Mouse (Mus musculus): ENCODE data around the gene Egfl8. TPM values are rescaled to one million over a fixed set of nuclear protein-coding genes. Genes with fewer than 3 reads are reported as not detected.

Gene Egfl8
- polyA plus RNA-seq, 1 experiment from 2014 or later: 3.1 TPM

DNA sequence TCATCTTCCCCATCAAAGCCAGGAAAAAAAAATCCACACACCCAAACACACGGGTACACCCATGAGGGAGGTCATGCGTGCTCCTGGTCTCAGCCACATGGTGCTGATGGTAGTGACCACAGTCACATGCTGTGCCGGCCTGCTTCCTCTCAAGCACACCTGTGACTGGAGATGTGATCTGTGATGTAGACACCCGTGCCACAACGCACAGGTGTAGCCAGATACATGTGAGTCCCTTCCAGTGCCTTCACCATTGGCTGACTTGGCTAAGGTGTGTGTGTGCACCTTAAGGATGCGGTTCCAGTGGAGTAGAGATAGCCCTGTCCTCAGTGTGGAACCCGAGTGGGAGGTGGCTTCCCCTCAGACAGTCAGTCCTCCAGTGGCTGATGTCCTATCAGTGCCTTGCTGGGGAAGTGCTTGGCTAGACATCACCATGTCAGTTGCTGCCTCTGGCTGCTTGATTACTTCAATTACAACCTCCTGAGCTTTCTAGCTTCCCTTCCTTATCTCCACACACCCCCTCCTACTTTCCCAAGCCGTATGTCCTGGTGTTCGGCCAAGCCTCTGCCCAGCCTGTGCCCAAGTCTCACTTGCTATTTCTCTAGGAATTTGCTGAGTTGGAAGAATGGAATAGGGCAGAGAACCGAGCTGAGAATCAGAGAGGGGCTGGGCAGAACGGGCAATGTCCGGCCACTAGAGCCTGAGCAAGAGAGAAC, 43.6 kb upstream of the Egfl8 start:
- peaks cover 11% of the 10 kb centered on the region for H3K27me3 ChIP-seq (ENCODE audit: control insufficient read depth, insufficient read depth, low read length)
- H3K36me3 ChIP-seq (replicated peaks; ENCODE audit: control insufficient read depth, insufficient read depth, low read depth, low read length): no peaks in the 10 kb centered on the region
- no peaks in the 10 kb centered on the region; the same call in 1 of the 2 replicates for H3K4me1 ChIP-seq (ENCODE audit: control insufficient read depth, insufficient read depth, low read length)
- no peak overlapping the region for H3K4me3 ChIP-seq (ENCODE audit: low read depth, low read length)
- H3K27ac ChIP-seq (replicated peaks; ENCODE audit: low read depth, low read length): no peak overlapping the region
- H3K9ac ChIP-seq (replicated peaks; ENCODE audit: low read length): no peak overlapping the region
- no peak for DNase-seq (ENCODE audit: low spot score)
- H3K4me2 ChIP-seq (ENCODE audit: low read depth, low read length): no peak overlapping the region
- WGBS: 69% methylated on average over 12 of the region's 12 CpGs
- ATAC-seq (replicated peaks; ENCODE audit: insufficient number of reproducible peaks, low FRiP score, low TSS enrichment, low read depth): no peak
- no peaks in the 10 kb centered on the region for H3K9me3 ChIP-seq (replicated peaks; ENCODE audit: control insufficient read depth, low read length)

DNA sequence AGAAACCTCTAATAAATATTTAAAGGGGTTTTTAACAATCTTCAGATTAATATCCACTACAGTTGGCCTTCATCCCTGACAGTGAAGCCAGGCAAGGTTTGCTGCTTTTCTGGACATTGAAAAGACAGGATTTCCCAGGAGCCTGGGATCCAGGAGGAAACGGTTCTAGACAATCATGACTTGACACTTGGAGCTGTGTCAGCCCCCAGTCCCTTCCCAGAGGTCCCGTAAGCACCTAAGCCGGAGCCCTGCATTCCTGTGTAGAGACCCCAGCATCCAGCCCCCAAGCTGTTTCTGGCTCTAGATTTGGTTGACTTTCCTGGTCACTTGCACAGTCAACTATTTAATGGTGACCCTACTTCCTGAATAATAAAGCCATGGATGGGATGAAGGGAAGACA, 42.8 kb upstream of the Egfl8 start:
- Histone ChIP-seq H3K9me3 (replicated peaks; ENCODE audit: control insufficient read depth, low read length) (no peaks in the 10 kb centered on the region), H3K4me2 (ENCODE audit: low read depth, low read length) (no peak overlapping the region), H3K27me3 (ENCODE audit: control insufficient read depth, insufficient read depth, low read length) (peaks cover 11% of the 10 kb centered on the region), H3K4me3 (ENCODE audit: low read depth, low read length) (no peak overlapping the region), H3K36me3 (replicated peaks; ENCODE audit: control insufficient read depth, insufficient read depth, low read depth, low read length) (no peaks in the 10 kb centered on the region), H3K4me1 (ENCODE audit: control insufficient read depth, insufficient read depth, low read length) (no peaks in the 10 kb centered on the region; the same call in 1 of the 2 replicates), H3K9ac (replicated peaks; ENCODE audit: low read length) (no peak overlapping the region), H3K27ac (replicated peaks; ENCODE audit: low read depth, low read length) (no peak overlapping the region)
- DNase-seq (ENCODE audit: low spot score): no peak
- no peak for ATAC-seq (replicated peaks; ENCODE audit: insufficient number of reproducible peaks, low FRiP score, low TSS enrichment, low read depth)
- WGBS: 85% methylated on average over 3 of the region's 3 CpGs

DNA sequence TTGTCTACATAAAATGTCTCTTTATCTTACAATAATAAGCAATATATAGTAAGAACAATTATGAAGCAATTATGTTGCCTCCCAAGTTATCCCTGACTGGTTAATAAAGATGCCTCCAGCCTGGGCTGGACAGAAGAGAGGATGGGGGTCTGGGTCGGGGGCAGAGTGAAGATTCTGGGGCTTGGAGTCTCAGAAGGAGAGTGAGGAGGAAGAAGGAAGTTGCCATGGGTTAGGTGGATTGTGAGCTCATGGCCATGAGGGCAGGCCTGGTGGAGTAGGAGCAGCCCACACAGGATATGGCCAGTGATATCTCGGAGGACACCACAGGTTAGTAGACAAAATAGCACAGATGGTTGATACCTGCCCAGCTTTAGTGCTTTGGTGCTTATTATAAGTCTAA, 42.4 kb upstream of the Egfl8 start:
- 78% methylated on average over 2 of the region's 2 CpGs for whole genome bisulfite sequencing
- Histone ChIP-seq H3K27ac (replicated peaks; ENCODE audit: low read depth, low read length) (no peak overlapping the region), H3K9ac (replicated peaks; ENCODE audit: low read length) (no peak overlapping the region), H3K36me3 (replicated peaks; ENCODE audit: control insufficient read depth, insufficient read depth, low read depth, low read length) (no peaks in the 10 kb centered on the region), H3K27me3 (ENCODE audit: control insufficient read depth, insufficient read depth, low read length) (peaks cover 11% of the 10 kb centered on the region), H3K4me2 (ENCODE audit: low read depth, low read length) (no peak overlapping the region), H3K9me3 (replicated peaks; ENCODE audit: control insufficient read depth, low read length) (no peaks in the 10 kb centered on the region), H3K4me3 (ENCODE audit: low read depth, low read length) (no peak overlapping the region), H3K4me1 (ENCODE audit: control insufficient read depth, insufficient read depth, low read length) (no peaks in the 10 kb centered on the region; the same call in 1 of the 2 replicates)
- ATAC-seq (replicated peaks; ENCODE audit: insufficient number of reproducible peaks, low FRiP score, low TSS enrichment, low read depth) (no peak), DNase-seq (ENCODE audit: low spot score) (no peak)

DNA sequence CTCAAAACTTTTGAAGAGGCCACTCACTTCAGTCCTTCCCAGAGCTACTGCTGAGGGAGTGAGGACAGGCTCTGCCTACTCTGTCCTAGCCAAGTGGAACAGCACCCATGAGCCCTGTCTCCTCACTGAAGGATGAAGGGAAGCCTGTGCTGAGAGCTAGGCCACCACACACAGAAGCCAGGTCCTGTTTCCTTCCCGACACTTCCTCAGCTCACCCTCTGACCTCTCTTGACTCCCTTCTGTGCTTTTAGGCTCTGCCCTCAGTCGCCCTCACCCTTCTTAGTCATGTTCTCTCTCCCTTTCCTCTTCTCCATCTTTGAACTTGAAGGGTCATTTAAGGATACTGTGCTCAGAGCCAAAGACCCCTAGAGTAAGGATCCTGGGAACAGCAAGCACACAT, 41.5 kb upstream of the Egfl8 start:
- Histone ChIP-seq H3K4me3 (ENCODE audit: low read depth, low read length) (no peak overlapping the region), H3K4me2 (ENCODE audit: low read depth, low read length) (no peak overlapping the region), H3K9me3 (replicated peaks; ENCODE audit: control insufficient read depth, low read length) (no peaks in the 10 kb centered on the region), H3K4me1 (ENCODE audit: control insufficient read depth, insufficient read depth, low read length) (no peaks in the 10 kb centered on the region; the same call in 1 of the 2 replicates), H3K27ac (replicated peaks; ENCODE audit: low read depth, low read length) (no peak overlapping the region), H3K36me3 (replicated peaks; ENCODE audit: control insufficient read depth, insufficient read depth, low read depth, low read length) (peaks cover 4% of the 10 kb centered on the region), H3K9ac (replicated peaks; ENCODE audit: low read length) (no peak overlapping the region), H3K27me3 (ENCODE audit: control insufficient read depth, insufficient read depth, low read length) (peaks cover 11% of the 10 kb centered on the region)
- ATAC-seq (replicated peaks; ENCODE audit: insufficient number of reproducible peaks, low FRiP score, low TSS enrichment, low read depth): no peak
- WGBS: 26% methylated on average over 2 of the region's 2 CpGs
- no peak for DNase-seq (ENCODE audit: low spot score)

GRCm38 (mm10) chr17:34656666-34657065, 40.9 kb upstream of the Egfl8 start:
- Histone ChIP-seq H3K4me2 (ENCODE audit: low read depth, low read length) (no peak overlapping the region), H3K9ac (replicated peaks; ENCODE audit: low read length) (no peak overlapping the region), H3K9me3 (replicated peaks; ENCODE audit: control insufficient read depth, low read length) (no peaks in the 10 kb centered on the region), H3K27me3 (ENCODE audit: control insufficient read depth, insufficient read depth, low read length) (peaks cover 11% of the 10 kb centered on the region), H3K4me1 (ENCODE audit: control insufficient read depth, insufficient read depth, low read length) (no peaks in the 10 kb centered on the region; the same call in 1 of the 2 replicates), H3K4me3 (ENCODE audit: low read depth, low read length) (no peak overlapping the region), H3K36me3 (replicated peaks; ENCODE audit: control insufficient read depth, insufficient read depth, low read depth, low read length) (peaks cover 6% of the 10 kb centered on the region), H3K27ac (replicated peaks; ENCODE audit: low read depth, low read length) (no peak overlapping the region)
- DNase-seq (ENCODE audit: low spot score) (no peak), ATAC-seq (replicated peaks; ENCODE audit: insufficient number of reproducible peaks, low FRiP score, low TSS enrichment, low read depth) (no peak)
- WGBS: 57% methylated on average over 8 of the region's 8 CpGs

- peaks cover 10% of the 10 kb centered on the region for H3K36me3 ChIP-seq (replicated peaks; ENCODE audit: control insufficient read depth, insufficient read depth, low read depth, low read length)
- no peaks in the 10 kb centered on the region for H3K9me3 ChIP-seq (replicated peaks; ENCODE audit: control insufficient read depth, low read length)
- no peak overlapping the region for H3K4me3 ChIP-seq (ENCODE audit: low read depth, low read length)
- H3K4me2 ChIP-seq (ENCODE audit: low read depth, low read length): no peak overlapping the region
- 57% methylated on average over 4 of the region's 4 CpGs for WGBS
- peaks cover 7% of the 10 kb centered on the region for H3K27me3 ChIP-seq (ENCODE audit: control insufficient read depth, insufficient read depth, low read length)
- DNase-seq (ENCODE audit: low spot score) (no peak), ATAC-seq (replicated peaks; ENCODE audit: insufficient number of reproducible peaks, low FRiP score, low TSS enrichment, low read depth) (no peak)
- H3K9ac ChIP-seq (replicated peaks; ENCODE audit: low read length): no peak overlapping the region
- no peaks in the 10 kb centered on the region; the same call in 1 of the 2 replicates for H3K4me1 ChIP-seq (ENCODE audit: control insufficient read depth, insufficient read depth, low read length)
- H3K27ac ChIP-seq (replicated peaks; ENCODE audit: low read depth, low read length): no peak overlapping the region
Observed at GRCm38 (mm10) chr17:34655581-34655991, 39.8 kb upstream of the Egfl8 start.

DNA sequence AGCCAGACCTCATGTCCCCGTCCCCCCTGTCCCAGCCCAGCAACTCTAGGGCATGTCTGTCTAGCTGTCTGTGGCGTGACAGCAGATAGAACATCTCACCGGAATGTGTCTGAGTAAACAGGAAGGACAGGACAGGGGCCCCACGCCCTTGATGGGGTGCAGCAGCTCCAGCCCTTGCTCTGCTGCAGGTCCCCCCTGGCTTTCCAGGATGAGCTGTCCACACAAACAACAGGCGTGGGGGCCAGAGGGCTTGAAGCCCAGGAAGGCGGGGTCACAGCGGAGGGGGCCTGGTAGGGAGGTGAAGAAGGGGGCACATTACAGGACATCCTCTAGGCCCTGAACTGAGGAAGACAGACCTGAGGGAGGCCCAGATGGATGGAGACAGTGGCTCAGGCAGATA, 39.4 kb upstream of the Egfl8 start:
- no peak overlapping the region for H3K27ac ChIP-seq (replicated peaks; ENCODE audit: low read depth, low read length)
- peaks cover 10% of the 10 kb centered on the region for H3K36me3 ChIP-seq (replicated peaks; ENCODE audit: control insufficient read depth, insufficient read depth, low read depth, low read length)
- ATAC-seq (replicated peaks; ENCODE audit: insufficient number of reproducible peaks, low FRiP score, low TSS enrichment, low read depth): no peak

GRCm38 (mm10) chr17:34654392-34654791, 38.6 kb upstream of the Egfl8 start:
- ATAC-seq (replicated peaks; ENCODE audit: insufficient number of reproducible peaks, low FRiP score, low TSS enrichment, low read depth) (no peak), DNase-seq (ENCODE audit: low spot score) (no peak)
- Histone ChIP-seq H3K27me3 (ENCODE audit: control insufficient read depth, insufficient read depth, low read length) (0 out of 2 replicates have a peak, but pooled peaks cover 2% of the 10 kb centered on the region), H3K4me3 (ENCODE audit: low read depth, low read length) (no peak overlapping the region), H3K36me3 (replicated peaks; ENCODE audit: control insufficient read depth, insufficient read depth, low read depth, low read length) (peaks cover 10% of the 10 kb centered on the region), H3K4me2 (ENCODE audit: low read depth, low read length) (no peak overlapping the region), H3K9ac (replicated peaks; ENCODE audit: low read length) (no peak overlapping the region), H3K9me3 (replicated peaks; ENCODE audit: control insufficient read depth, low read length) (no peaks in the 10 kb centered on the region), H3K27ac (replicated peaks; ENCODE audit: low read depth, low read length) (no peak overlapping the region), H3K4me1 (ENCODE audit: control insufficient read depth, insufficient read depth, low read length) (no peaks in the 10 kb centered on the region)
- 96% methylated on average over 13 of the region's 13 CpGs for WGBS

More for the DNA sequence above, 39.4 kb upstream of the Egfl8 start:
- WGBS: 89% methylated on average over 7 of the region's 7 CpGs
- Histone ChIP-seq H3K4me3 (ENCODE audit: low read depth, low read length) (no peak overlapping the region), H3K4me2 (ENCODE audit: low read depth, low read length) (no peak overlapping the region), H3K9ac (replicated peaks; ENCODE audit: low read length) (no peak overlapping the region), H3K9me3 (replicated peaks; ENCODE audit: control insufficient read depth, low read length) (no peaks in the 10 kb centered on the region), H3K4me1 (ENCODE audit: control insufficient read depth, insufficient read depth, low read length) (no peaks in the 10 kb centered on the region), H3K27me3 (ENCODE audit: control insufficient read depth, insufficient read depth, low read length) (peaks cover 2% of the 10 kb centered on the region)
- DNase-seq (ENCODE audit: low spot score): no peak
